In genomic region chr7:80586681-80587660, GRCm38 (mm10) we compare ENCODE assay signal across 8 mouse cellular contexts. TPM values are rescaled to one million over a fixed set of nuclear protein-coding genes. Genes with fewer than 3 reads are reported as not detected.
A peak's percentile ranks its signal among the peaks of the same experiment; 100 is the strongest.
DNase-seq lines count a peak whose midpoint lies in the region; ATAC-seq lines count a peak whose summit lies in the region.

No protein-coding gene starts in this region.

- H3K9me3 ChIP-seq in forebrain, embryonic 10.5 days: no peaks in the 10 kb centered on the region
- H3K9me3 ChIP-seq in forebrain, embryonic 15.5 days: no peaks in the 10 kb centered on the region
- no peaks in the 10 kb centered on the region for H3K9me3 ChIP-seq in heart, embryonic 11.5 days (replicated peaks; ENCODE audit: control insufficient read depth, low read length)
- H3K9me3 ChIP-seq in kidney, embryonic 15.5 days (replicated peaks): no peaks in the 10 kb centered on the region

- no peak overlapping the region for H3K9ac ChIP-seq in forebrain, embryonic 15.5 days (replicated peaks)
- H3K9ac ChIP-seq in heart, embryonic 11.5 days (ENCODE audit: low read depth, low read length): peak overlapping the region; percentile 46
- no peak overlapping the region for H3K9ac ChIP-seq in kidney, embryonic 15.5 days

- DNase-seq in forebrain, embryonic 10.5 days (ENCODE audit: extremely low spot score, low spot score): peak; percentile 19
- DNase-seq in lung, postnatal 36 days: peak; percentile 71
- no peak for DNase-seq in layer of hippocampus, postnatal 10 days (ENCODE audit: low spot score in 2 of 2)
- DNase-seq in left cerebral cortex, postnatal 4 days: no peak

- H3K27ac ChIP-seq in forebrain, embryonic 10.5 days: peak overlapping the region; percentile 69
- H3K27ac ChIP-seq in forebrain, embryonic 15.5 days (replicated peaks): no peak overlapping the region
- peak overlapping the region; percentile 15; the same call in 1 of the 2 replicates for H3K27ac ChIP-seq in heart, embryonic 11.5 days (ENCODE audit: low read depth, low read length)
- peak overlapping the region; percentile 78 for H3K27ac ChIP-seq in kidney, embryonic 15.5 days

- peaks cover 36% of the 10 kb centered on the region for H3K36me3 ChIP-seq in forebrain, embryonic 10.5 days (replicated peaks)
- H3K36me3 ChIP-seq in forebrain, embryonic 15.5 days: peaks cover 37% of the 10 kb centered on the region
- H3K36me3 ChIP-seq in heart, embryonic 11.5 days (ENCODE audit: control insufficient read depth, insufficient read depth, low read length): peaks cover 17% of the 10 kb centered on the region
- peaks cover 36% of the 10 kb centered on the region for H3K36me3 ChIP-seq in kidney, embryonic 15.5 days

- peak overlapping the region; percentile 32; the same call in 1 of the 2 replicates for H3K4me3 ChIP-seq in forebrain, embryonic 10.5 days
- no peak overlapping the region for H3K4me3 ChIP-seq in forebrain, embryonic 15.5 days
- peak overlapping the region; percentile 26 for H3K4me3 ChIP-seq in heart, embryonic 11.5 days (ENCODE audit: low read depth, low read length)
- H3K4me3 ChIP-seq in kidney, embryonic 15.5 days (replicated peaks): peak overlapping the region; percentile 18

- H3K4me2 ChIP-seq in forebrain, embryonic 15.5 days (replicated peaks): no peak overlapping the region
- H3K4me2 ChIP-seq in heart, embryonic 11.5 days: peak overlapping the region; percentile 60
- H3K4me2 ChIP-seq in kidney, embryonic 15.5 days: peak overlapping the region; percentile 55

- ATAC-seq in forebrain, embryonic 15.5 days (replicated peaks): no peak
- no peak for ATAC-seq in heart, embryonic 11.5 days (replicated peaks; ENCODE audit: insufficient number of reproducible peaks, low FRiP score, low TSS enrichment)
- peak; percentile 72 for ATAC-seq in kidney, embryonic 15.5 days (replicated peaks; ENCODE audit: low FRiP score)
- ATAC-seq in frontal cortex, adult (ENCODE audit: low TSS enrichment): no peak

- intact Hi-C loops in left cerebral cortex, postnatal 4 days (cut with DNase I): no loop called here

- H3K4me1 ChIP-seq in forebrain, embryonic 10.5 days: peaks cover 31% of the 10 kb centered on the region
- H3K4me1 ChIP-seq in forebrain, embryonic 15.5 days: peaks cover 5% of the 10 kb centered on the region; the same call in 1 of the 2 replicates
- H3K4me1 ChIP-seq in heart, embryonic 11.5 days (ENCODE audit: control insufficient read depth, insufficient read depth, low read length): peaks cover 14% of the 10 kb centered on the region
- H3K4me1 ChIP-seq in kidney, embryonic 15.5 days: peaks cover 42% of the 10 kb centered on the region

- WGBS in forebrain, embryonic 10.5 days: 39% methylated on average over 28 of the region's 29 CpGs
- WGBS in forebrain, embryonic 15.5 days: 41% methylated on average over 27 of the region's 29 CpGs
- WGBS in heart, embryonic 11.5 days (ENCODE audit: insufficient replicate concordance): 25% methylated on average over 28 of the region's 29 CpGs
- 14% methylated on average over 28 of the region's 29 CpGs for WGBS in kidney, embryonic 15.5 days

- H3K27me3 ChIP-seq in forebrain, embryonic 10.5 days (ENCODE audit: poor library complexity, severe bottlenecking): 0 out of 2 replicates have a peak, but pooled peaks cover 4% of the 10 kb centered on the region
- H3K27me3 ChIP-seq in forebrain, embryonic 15.5 days: no peaks in the 10 kb centered on the region
- no peaks in the 10 kb centered on the region for H3K27me3 ChIP-seq in heart, embryonic 11.5 days (ENCODE audit: control insufficient read depth, insufficient read depth, low read length)
- no peaks in the 10 kb centered on the region for H3K27me3 ChIP-seq in kidney, embryonic 15.5 days

RNA-seq across cellular contexts. Expression of gene Blm, which starts 52.1 kb away (rescaled TPM):
- 54.7 and 55.9 TPM in 2 replicates for polyA plus RNA-seq in forebrain, embryonic 10.5 days (2016; fragmentation: Nextera tagmentation; extraction: Ambion mirVana)
- 14.5 and 17.3 TPM in 2 replicates for polyA plus RNA-seq in forebrain, embryonic 15.5 days (2015; fragmentation: Nextera tagmentation; extraction: Ambion mirVana)
- polyA plus RNA-seq in heart, embryonic 11.5 days (2014; fragmentation: Nextera tagmentation; extraction: Ambion mirVana): 27.7 and 28.2 TPM in 2 replicates
- 26.8 and 27.1 TPM in 2 replicates for polyA plus RNA-seq in kidney, embryonic 15.5 days (2015; fragmentation: Nextera tagmentation; extraction: Ambion mirVana)
- total RNA-seq in layer of hippocampus, postnatal 10 days (2021): 1 to 10 TPM; 7.0 to 8.1 TPM
- total RNA-seq in left cerebral cortex, postnatal 4 days (2021): 10 to 100 TPM; 10.6 to 11.9 TPM

Comparison
In these comparisons a context has a peak if more than half of its experiments do, and no peak if none do; other contexts are left out.
1. DNase-seq: peak in forebrain, embryonic 10.5 days (single experiment) and lung, postnatal 36 days (single experiment); none in layer of hippocampus, postnatal 10 days (0 of 2) and left cerebral cortex, postnatal 4 days (single experiment).